Mouse (Mus musculus) granulocyte monocyte progenitor cell, adult 5-6 weeks (primary cell): ENCODE measurements at regions not wholly inside any gene's neighbourhood (a gene's known extent, or its start where the extent isn't known, plus 50 kb on each side); places are given as distances from the start of the nearest gene placed in this dataset.

Experiments
- ATAC-seq: replicated peaks from 2 replicates; pipeline ENCODE4 v1.8.0; 2016; ENCODE audit warnings: mild to moderate bottlenecking, moderate TSS enrichment, inconsistent platforms; ENCODE audit not compliant: poor library complexity, severe bottlenecking

GRCm38 (mm10) chr6:127835666-127836065, 51.7 kb upstream of the Tspan11 start:
- ATAC-seq = no peak

- ATAC-seq = no peak
Measured at GRCm38 (mm10) chr6:127828344-127828743, 59.0 kb upstream of the Tspan11 start.

- ATAC-seq = peak; percentile 33; the same call in 1 of the 2 replicates
Measured at GRCm38 (mm10) chr6:127825503-127825902, 56.2 kb upstream of the Prmt8 start.

DNA sequence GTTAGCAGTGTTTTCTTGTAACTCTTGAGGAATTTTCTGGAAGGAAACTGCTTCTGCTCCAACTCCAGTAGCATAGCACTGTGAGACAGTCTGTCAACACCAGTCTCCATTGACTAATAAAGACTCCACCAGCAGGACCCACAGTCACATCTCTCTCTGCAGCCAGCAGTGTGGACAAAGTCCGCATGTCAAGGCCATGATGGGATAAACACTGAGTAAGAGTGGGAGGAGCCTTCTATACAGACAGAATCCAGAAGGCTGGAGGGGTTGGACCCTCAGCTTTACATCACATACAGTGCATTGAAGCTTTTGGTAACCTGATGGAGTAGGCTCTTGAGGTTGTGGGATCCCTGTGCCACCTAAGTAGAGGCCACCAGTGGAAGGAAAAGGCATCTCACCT, 54.4 kb upstream of the Prmt8 start:
- no peak for ATAC-seq

DNA sequence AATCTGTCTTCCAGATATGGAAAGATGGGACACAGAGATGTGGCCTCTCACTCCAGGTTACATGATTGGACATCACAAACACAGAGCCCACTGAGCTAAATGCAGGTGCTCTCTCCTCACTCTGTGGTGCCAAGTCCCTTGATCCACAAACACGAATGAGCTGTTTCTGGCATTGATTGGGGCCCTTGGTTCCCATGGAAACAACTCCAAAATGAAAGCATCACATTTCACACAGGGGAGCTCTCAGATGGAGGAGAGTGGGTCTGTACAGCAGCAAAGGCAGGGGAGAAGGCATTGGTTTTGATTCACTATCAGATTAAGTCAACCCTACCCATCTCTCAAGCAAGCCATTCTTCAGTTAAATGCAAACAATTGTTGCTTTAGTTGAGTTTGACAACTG, 51.3 kb upstream of the Prmt8 start:
- ATAC-seq = no peak
